Mouse (Mus musculus): ENCODE data around the gene Fat3.

Fat3 gene

DNA sequence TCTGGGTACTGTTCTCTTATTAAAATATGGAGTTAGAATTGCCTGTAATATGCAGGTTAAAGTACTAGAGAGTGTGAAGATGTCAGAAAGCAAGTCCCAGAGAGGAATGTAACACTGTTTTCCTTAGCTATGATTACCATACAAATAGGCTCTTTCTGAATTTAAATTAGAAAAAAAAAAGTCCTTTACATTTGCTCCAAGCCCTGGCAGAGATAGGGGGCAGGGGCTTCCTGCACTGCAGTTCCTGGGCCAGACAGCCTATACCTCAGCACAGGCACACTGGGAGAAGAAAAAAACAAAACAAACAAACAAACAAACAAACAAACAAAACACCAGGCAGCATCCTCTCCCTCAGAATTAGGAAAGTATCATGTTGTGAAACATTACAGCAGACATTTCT lies 274.5 kb downstream of the Fat3 start:
- no peak for DNase-seq

DNA sequence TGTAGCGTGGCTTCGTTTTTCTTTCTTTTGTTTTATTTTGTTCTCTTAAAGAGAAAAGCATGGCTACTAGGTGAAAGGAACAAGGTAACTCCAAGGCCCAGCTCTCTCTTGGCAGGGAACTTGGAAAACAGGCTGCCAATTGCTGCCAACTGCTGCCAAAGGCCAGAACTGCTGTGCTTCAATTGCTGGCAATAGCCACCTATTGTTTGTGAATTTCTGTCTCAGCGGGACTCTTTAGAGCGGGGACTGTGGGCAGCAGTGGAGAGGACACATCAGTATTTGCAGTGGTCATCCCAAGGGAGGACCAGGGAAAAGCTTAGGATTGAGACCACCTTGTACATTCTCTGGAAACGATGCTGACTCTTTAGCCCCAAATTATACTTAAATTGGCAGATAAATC lies 279.2 kb downstream of the Fat3 start:
- DNase-seq, result no peak

DNA sequence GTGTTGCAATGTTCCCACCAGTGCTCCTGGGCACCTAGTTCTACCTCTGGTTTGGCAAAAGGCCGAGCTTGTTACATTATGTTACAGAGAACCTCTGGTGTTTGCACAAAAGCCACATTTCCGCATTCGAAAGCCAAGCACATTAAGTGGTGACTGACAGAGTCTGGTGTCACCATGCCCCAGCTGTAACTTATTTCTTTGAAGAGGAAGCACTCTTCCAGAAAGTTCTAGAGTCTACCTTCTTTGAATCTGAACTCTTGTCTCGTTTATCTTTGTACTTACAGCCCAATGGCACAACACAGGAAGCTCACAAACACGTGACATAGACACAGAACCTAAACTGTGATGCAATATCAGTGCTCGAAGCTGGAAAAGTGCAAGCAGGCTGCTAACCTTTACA lies 284.9 kb downstream of the Fat3 start:
- no peak for DNase-seq

DNA sequence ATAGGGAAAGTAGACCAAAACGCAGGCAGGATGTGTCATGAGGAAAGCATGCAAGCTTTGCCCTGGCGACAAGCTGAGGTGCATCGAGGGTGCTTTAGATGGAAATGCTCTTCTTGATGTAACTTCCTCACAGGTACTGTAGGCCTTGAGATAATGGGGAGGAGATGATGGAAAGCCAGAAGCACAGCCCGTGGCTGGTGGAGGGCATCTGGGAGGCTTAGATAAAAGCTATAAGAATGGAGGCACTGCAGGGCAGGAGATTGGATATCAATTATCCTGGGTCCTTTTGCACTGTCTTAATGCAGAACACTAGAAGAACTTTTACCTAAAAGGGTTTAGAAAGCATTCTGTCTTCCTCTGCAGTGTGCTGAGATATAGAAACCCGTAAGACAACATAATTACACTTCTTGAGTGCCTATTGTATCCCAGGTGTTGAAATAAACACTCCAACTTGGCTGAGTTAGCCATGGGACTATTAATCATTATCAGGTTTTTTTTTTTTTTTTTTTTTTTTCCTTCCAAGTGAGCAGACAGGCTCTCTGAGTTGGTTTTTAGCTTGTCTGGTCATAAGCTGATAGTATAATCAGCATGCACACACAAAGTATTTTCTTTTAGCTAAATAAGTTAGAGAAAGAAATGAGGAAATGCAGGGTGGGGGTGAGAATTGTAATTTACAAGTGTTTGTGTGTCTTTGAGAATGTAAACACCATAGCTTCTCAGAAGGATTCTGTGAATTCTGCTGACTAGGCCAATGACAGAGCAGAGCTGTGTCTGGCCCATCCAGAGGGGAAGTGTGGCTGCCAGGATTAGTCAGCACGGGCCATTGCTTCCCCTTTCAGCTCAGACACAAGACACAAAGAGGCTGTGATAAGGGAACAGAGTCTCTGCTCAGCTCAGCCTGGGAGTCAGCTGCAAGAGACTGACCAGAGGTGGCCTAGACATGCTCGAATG lies 286.1 kb downstream of the Fat3 start:
- peak; percentile 2 to 11 for DNase-seq

DNA sequence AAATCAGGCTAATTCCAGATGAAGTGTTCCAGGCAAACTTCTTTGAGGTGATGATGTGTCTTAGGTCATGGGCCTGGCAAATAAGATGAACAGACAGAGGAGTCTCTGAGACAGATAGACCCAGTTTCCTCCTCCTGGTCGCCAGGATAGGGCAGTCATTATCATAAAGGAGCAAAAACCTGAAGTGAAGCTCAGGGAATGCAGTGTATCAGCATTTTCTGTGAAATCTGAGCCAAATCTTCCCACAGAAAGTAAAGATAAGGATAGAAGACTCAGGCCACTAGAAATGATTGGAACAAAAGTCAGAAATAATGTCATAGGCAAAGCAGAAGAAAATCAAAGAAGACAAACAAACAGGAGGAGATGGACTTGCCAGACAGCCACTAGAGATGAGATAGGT lies 287.8 kb downstream of the Fat3 start:
- DNase-seq, result no peak

DNA sequence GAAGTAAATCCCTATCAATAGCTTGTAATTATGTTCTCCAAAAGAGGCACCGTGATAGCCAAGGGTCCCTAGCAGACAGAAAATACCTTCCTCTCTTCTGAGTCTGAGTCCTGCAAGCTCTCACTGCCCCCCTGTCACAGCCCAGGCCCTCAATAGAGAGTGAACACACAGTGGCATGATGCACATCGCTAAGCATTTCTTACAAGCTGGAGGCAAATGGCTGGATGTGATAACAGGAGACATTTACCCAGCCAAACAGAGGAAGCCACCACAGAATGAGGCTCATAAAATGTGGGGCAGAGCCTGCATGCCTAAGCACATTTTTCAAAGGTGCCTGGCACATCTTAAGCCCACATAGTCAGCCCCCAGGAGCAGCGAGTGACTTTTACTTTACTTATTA lies 288.5 kb downstream of the Fat3 start:
- DNase-seq, result no peak

DNA sequence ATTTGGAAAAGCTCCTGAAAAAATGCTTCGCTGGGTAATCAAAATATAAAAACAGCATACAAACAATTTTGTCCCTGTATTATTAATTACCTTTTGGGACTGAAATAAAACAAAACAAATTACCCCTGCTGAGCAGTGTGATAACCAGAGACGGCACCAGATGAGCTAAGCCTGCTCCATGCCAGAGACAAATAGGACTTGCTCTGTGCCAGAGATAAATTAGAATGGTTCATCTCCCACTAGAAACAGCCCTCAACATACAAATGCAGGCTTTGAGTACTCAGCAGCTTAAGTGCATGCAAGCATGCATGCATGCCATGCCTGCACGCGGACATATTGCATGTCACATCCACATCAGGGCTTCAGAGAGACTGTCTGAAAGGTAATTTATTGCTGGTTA lies 288.9 kb downstream of the Fat3 start:
- no peak for DNase-seq

DNA sequence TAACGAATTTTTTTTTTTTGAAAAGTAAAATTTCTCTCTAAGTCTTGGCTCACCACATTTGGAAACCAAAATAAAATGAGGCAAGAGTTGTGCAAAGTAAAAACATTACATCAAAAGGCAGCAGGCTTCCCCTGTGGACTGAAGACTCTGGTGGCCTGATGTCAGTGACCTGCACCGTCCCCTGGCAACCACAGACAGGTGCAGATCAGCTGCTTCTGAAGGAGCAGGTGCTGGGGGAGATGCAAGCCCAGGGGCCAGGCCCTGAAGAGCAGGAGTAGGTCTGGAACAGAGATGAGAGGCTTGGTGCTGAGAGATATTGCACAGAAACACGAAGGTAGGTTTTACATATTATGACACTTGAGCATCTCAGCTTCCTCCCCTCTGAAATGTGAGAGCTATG lies 289.6 kb downstream of the Fat3 start:
- DNase-seq, result no peak

DNA sequence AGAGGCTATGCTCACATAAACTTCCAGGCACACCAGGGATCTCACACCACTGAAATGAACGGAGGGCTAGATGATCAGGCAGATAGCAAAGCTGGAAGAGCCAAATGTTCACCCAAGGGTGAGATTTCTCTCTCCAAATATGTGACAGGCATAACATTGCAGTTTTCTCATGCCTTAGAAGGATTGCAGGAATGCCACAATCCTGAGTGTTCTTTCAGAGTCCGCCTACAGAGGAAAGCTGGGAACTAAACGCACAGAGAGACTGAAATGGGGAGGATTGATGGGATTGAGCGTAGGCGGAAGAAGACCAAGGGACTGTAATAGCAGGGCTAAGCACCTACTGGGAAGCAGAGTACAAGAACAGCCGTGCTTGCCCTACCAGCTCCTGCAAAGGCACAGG lies 298.8 kb downstream of the Fat3 start:
- DNase-seq, result no peak

DNA sequence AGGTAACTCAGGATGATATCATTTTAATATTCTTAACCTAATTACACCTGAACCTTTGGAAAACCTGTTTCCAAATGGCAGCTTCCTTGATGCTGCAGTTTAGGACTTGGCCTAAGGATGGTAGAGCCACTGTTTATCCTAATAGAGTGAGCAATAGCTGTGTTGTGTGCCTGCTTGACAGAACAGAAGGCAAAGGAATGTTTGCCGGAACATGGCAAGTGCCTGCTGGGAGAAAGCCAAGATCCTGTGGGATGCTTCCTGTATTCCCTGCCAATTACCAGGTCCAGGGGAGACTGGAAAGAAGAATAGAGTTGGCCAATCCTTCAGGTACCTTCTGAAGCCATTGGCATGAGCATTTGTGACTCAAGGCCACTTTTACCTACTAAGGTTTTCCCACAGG lies 300.1 kb downstream of the Fat3 start:
- DNase-seq, result no peak

DNA sequence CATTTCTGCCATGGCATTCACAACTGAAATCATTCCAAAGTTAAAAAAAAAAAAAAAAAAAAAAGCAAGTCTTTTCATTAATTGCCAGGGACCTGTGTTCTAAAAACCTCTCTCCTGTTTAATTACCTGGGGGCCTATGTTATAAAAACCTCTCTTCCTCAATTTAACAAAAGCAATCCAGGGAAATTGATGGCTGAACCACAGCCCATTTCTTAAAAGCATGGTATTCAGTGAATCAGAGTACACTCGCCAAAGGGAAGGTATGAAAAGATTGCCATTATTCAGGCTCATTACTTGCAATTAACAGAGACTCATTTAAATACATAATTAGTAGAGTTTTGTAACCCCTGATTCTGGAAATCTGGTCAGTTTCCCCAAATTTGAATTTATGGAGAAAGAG lies 314.6 kb downstream of the Fat3 start:
- no peak for DNase-seq

DNA sequence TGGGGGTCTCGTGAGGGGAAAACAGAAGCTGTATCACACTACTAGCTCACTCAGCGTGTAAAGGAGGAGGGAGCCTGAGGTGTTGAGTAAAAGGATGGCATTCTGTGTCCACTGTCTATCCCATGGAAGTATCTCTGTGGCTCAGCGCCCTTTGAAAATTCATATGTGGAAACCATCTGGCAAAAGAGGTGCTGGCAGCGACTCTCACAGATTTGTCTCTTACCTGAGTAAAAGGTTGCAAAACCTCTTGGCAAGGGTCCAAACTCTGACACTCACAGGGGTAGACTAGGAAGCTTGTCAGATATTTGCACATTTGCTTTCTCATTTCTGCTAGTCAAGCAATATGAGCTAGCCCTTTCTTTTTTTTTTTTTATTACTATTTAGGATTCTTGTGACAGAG lies 331.8 kb downstream of the Fat3 start:
- DNase-seq, result no peak

DNA sequence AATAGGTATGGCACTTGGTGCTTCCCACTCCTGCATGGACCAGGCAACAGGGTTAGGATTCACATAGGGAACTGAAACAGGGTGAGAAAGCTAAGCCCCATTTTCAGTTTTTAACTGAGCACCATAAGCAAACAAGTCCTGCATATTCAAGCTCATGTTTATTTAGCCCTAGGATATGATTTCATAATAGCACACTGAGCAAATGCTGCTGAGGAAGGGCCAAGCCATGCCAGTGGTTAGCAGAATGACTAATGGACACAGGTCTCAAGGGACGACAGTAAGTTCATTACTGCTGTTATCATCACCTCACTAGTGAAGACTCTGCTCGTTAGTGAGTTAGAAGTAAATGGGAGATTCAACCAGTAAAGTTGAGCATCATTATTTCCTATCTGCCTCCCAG lies 333.0 kb downstream of the Fat3 start:
- no peak for DNase-seq

DNA sequence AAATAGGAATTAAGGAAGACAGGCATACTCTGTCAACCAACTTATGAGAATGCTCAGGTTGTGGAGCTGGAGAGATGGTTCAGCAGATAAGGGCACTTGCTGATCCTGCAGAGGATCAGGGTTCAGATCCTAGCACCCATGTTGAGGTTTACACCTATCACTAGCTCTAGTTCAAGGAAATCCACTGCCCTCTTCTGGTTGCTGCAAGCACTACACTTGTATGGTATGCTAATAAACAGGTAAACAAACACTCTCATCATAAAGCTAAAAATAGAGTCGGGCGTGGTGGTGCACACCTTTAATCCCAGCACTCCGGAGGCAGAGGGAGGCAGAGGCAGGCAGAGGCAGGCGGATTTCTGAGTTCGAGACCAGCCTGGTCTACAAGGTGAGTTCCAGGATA lies 341.7 kb downstream of the Fat3 start:
- no peak for DNase-seq

DNA sequence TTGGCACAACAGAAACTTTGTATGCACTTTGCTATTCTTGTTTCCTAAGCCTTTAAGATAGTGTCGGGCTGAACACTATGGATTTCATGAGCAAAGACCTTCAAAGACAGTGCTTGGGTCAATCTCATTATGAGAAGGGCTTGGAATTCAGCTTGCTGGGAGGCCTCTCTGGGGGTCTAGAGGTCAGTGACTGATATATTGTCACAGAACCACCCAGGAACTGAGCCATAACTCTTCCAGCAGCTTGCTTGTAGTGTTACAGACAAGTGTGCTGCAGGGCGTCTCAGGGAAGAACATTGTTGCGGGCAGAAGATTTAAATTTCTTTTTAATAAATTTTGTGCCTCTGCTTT lies 347.5 kb downstream of the Fat3 start:
- no peak for DNase-seq

DNA sequence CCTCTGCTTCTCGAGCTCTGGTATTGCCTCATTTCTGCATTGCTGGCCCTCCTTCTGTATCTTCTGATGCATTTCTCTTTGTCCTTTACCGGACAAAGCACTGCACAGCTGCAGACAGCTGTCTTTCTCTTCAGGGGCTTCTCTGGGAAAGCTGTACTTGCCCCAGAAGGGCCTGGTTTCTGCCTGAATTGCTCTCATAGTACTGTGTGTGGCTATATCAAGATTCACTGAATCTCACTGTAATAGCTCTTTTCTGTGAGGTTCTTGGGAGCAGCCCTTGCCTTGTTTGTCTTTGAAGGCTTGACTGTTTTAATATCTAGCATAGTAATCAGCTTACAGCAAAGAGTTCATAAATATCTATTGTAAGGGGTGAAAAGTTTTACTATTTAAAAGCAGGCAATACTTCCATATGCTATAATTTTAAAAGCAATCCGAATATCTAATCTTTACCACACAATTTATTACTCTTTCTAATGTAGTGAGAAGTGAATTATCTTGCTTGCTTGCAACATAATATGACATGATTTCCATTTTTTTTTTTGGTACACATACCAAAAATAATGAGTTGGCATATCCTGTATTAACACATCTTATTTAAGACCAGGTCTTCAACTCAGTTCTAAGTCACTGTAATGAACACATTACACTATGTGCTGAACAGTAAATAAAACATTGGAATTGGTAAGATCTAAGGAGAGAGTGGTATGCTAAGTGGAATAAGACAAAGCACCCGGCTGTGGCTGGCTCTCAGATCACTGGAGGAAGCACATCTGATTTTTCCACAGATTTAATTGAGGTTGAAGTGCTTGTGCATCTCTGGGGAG lies 348.1 kb downstream of the Fat3 start:
- no peak for DNase-seq

DNA sequence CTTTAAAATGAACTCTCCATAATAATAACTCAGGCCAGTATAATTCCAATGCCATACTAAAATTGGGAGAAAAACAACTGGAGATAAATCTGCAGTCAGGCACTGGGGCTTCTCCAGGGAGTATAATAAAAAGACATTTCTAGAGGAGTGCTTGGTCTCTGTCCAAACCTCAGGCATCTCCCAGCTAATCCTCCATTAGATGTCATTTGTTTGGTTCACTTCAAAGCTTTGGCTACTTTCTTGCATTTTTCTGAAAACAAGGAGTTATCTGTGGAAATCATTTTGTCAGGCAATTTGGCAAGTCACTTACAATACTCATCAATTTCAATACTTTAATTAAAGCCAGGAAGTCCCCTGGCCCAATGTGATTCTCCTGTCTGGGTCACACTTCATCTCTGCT lies 351.0 kb downstream of the Fat3 start:
- no peak for DNase-seq

DNA sequence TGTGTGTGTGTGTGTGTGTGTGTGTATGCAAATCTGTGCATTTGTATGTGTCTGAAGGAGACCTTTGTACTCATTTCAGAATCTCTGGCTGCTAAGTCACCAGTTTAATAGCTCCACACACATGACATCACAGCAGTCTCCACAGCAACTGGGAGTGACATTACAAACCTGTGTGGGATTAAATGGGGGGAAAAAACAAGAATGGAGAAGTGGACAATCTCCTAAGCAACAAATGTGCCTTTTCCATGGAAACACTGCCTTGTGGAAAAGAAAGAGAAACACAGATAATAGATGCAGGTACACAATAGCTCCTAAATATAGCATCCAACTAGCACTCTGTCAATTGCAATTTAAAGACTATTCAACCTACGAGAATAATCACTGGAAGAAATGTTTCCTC lies 353.4 kb downstream of the Fat3 start:
- no peak for DNase-seq

DNA sequence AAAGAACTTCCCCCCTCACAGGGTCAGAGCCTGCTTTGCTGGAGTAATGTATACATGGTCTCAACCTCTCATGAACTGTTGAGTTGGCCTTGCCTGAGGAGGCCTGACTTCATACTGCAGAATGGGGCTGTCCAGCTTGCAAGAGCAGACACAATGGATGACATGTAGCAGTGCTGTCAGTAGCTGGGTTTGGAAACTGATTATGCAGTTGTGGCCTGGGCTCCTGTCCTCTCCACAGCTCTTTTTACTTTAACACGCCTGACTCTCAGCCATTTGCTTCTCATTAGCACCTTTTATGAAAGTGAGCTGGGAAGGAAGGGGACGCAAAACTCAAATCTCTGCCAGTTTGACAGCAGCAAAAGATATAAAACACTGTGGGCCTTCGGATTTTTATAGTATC lies 356.4 kb downstream of the Fat3 start:
- no peak for DNase-seq

DNA sequence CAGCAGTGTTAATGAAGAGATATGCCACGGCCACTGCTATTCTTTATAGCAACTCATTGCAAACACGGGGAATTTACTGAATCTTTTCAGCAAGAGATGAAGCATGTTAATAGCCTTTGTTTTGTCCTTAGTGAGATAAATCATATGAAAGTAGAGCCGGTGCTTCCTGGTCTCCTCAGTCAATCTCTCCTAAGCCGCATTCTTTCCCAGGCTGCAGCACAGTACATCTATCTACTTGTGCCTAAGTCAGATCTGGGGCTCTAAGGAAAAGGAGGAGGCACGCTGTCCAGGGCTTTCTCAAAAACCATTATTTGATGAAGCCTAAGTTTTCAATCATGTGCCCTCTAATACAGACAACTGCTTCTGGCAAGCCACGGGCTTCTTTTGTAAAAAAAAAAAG lies 361.8 kb downstream of the Fat3 start:
- DNase-seq, result no peak

DNA sequence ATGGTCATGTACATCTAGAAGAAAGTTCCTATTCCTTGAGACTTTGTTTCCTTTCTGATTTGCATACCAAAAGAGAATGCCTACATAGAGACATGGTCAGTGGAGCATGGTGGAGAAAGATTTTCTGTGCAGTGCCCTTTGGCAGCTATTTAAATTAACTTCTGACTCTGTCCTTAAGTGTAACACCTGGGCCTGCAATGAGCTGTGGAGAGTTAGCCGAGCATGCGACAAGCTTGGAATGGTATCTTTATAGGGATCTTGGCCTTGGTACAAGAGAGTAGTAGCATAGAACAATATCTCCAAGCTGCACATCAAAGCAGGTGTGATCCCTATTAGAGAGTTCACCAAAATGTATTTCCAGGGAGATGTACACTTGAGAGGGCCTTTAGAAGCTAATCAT lies 368.0 kb downstream of the Fat3 start:
- no peak for DNase-seq

DNA sequence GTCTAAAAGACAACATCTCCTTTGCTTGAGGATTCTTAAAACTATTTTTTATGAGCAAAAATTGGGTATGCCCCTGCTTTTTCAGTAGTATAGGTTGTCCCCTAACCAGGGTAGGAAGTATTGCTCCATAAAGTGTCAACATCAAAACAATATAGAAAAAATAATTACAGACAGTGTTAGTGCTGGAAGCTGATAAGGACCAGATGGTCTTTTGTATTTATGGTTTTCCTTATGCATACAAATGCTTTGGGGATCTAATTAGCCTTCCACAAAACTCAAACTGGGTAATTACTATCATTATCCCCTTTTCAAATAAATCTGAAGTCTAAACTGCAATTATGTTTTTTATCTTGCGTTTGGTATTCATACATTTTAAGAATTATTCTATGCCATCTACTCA lies 368.5 kb downstream of the Fat3 start:
- DNase-seq, result no peak

DNA sequence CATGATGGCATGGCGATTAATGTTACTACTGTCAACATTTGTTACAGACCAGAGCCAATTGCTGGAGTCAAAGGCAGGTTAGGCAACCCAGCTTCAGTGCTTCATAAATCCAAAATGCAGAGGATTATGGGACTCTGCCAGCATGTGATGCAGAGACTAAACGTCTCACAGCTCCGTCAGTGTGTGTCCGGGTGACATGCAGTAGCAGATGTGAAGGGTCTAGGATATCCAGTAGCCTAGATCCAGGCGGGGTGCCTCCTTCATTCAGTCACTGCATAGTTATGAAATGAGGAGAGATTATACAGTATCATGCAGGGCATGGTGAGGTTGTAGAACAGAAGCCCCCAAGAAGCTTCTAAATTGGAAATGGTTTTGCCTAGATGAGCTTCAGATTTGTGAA lies 379.3 kb downstream of the Fat3 start:
- DNase-seq, result no peak

DNA sequence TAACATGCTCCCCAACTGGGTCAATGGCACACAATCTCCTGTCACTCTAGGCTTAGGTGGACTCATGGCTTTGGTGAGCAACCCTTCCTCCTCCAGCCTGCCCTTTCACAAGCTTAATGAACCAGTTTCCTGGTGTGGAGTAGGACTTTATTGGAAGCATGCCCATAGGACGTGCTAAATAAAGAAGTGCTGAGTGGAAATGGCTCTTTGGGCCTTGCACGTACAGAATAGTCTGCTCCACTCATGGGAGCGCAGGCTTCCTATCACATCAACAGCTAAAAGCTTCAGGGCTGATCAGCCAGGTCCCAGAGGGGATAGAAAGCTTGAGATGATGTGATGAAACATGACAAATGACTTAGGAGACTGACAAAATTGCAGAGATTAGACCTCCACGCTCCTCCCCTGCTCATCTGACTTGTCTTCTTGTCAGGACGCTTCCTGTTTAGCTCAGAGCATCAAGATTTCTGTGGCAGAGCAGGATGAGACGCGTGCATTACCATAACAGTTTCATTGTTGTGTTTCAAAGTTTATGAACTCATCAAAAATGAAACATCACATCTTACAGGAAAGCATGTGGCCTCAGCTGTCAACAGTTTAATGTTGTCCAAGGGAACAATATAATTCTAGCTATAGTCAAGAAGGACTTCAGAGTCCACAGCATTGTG lies 386.1 kb downstream of the Fat3 start:
- no peak for DNase-seq
